Mouse (Mus musculus) forelimb bud, embryonic 11.5 days (tissue): ENCODE data around the gene Mcur1.
A peak's percentile ranks its signal among the peaks of the same experiment; 100 is the strongest.

Source experiments
- DNase-seq: peaks from one replicate; pipeline ENCODE4 v3.0.0-alpha.2; 2012; ENCODE audit warnings: low read depth, low spot score

The Mcur1 gene

GRCm38 (mm10) chr13:43565346-43565745 lies 5.4 kb upstream of the Mcur1 start:
- DNase-seq = peak; percentile 88

GRCm38 (mm10) chr13:43564733-43565132 lies 4.7 kb upstream of the Mcur1 start:
- DNase-seq = no peak

- no peak for DNase-seq
Observed at GRCm38 (mm10) chr13:43562726-43563125, 2.7 kb upstream of the Mcur1 start.

- no peak for DNase-seq
Observed at GRCm38 (mm10) chr13:43560458-43561411, 744 bp upstream of the Mcur1 start.

- no peak for DNase-seq
Observed at GRCm38 (mm10) chr13:43558959-43559358, 1.0 kb downstream of the Mcur1 start.

GRCm38 (mm10) chr13:43558357-43558756 lies 1.6 kb downstream of the Mcur1 start:
- DNase-seq = no peak

- no peak for DNase-seq
Observed at GRCm38 (mm10) chr13:43556913-43557542, 3.0 kb downstream of the Mcur1 start.

GRCm38 (mm10) chr13:43555321-43555720 lies 4.7 kb downstream of the Mcur1 start:
- DNase-seq = no peak

GRCm38 (mm10) chr13:43554827-43555226 lies 5.2 kb downstream of the Mcur1 start:
- no peak for DNase-seq

- no peak for DNase-seq
Observed at GRCm38 (mm10) chr13:43550676-43551075, 9.3 kb downstream of the Mcur1 start.

GRCm38 (mm10) chr13:43549870-43550269 lies 10.1 kb downstream of the Mcur1 start:
- DNase-seq = no peak

GRCm38 (mm10) chr13:43549078-43549698 lies 10.8 kb downstream of the Mcur1 start:
- no peak for DNase-seq

GRCm38 (mm10) chr13:43548617-43549016 lies 11.4 kb downstream of the Mcur1 start:
- DNase-seq = no peak

- peak; percentile 81 for DNase-seq
Observed at GRCm38 (mm10) chr13:43546861-43547260, 13.1 kb downstream of the Mcur1 start.

GRCm38 (mm10) chr13:43540205-43540815 lies 19.7 kb downstream of the Mcur1 start:
- DNase-seq = no peak

GRCm38 (mm10) chr13:43539409-43539808 lies 20.6 kb downstream of the Mcur1 start:
- no peak for DNase-seq

- DNase-seq = no peak
Observed at GRCm38 (mm10) chr13:43537854-43538253, 22.1 kb downstream of the Mcur1 start.

- no peak for DNase-seq
Observed at GRCm38 (mm10) chr13:43534015-43534414, 26.0 kb downstream of the Mcur1 start.

GRCm38 (mm10) chr13:43530832-43531693 lies 28.9 kb downstream of the Mcur1 start:
- peak; percentile 66 for DNase-seq

- DNase-seq = no peak
Observed at GRCm38 (mm10) chr13:43530129-43530831, 29.7 kb downstream of the Mcur1 start.
